Mouse (Mus musculus) leukemia stem cell, adult 10-12 weeks (primary cell): ENCODE data around the gene Pced1a. TPM values are rescaled to one million over a fixed set of nuclear protein-coding genes. Genes with fewer than 3 reads are reported as not detected.

Experiments
- polyA plus RNA-seq: library from polyadenylated mRNA; stranded (reverse); fragments of >175 nt; gene quantifications from 2 replicates; pipeline ENCODE4 v1.2.3, GENCODE M21; 2012; ENCODE audit warnings: low replicate concordance

Gene Pced1a
- 6.0 and 7.3 TPM in 2 replicates for polyA plus RNA-seq

DNA sequence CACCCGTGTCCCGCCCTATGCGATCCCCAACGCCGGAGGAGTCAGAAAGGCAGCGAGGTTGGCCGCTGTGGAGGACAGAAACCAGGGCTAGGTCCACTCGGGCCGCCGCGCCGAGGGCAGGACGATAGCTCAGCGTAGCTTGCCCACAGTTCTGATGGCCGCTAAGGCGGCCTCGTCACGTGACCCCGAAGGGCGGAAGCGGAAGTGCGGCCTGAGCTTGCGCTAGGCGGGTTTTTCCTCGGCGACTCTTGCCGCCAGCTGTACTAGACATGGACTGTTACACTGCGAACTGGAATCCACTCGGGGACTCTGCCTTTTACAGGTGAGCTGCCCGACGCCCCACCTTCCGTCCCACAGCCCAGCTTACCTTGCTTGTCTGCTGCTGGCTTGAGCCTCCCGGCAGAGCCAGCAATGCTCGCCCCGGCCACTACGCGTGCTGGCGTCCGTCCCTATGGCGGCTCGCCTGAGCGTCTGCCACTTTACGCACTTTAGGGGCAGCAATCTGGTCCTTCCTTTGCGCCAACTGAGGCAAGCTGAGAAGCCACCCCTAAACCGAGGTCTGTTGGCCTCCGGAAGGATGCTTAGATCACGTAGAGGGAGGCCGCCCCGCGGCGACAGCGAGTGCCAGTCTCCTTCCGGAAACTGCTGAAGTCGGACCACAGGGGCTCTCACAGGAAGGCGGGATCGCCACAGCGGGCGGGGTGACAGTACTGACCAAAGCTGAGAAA, at the start of gene Pced1a, which contains the start of gene Vps16:
Gene Pced1a, minus strand, starts transcription at position 576 of the 728 bp plus-strand sequence.
Gene Vps16, plus strand, starts transcription at position 214 of the 728 bp plus-strand sequence.

DNA sequence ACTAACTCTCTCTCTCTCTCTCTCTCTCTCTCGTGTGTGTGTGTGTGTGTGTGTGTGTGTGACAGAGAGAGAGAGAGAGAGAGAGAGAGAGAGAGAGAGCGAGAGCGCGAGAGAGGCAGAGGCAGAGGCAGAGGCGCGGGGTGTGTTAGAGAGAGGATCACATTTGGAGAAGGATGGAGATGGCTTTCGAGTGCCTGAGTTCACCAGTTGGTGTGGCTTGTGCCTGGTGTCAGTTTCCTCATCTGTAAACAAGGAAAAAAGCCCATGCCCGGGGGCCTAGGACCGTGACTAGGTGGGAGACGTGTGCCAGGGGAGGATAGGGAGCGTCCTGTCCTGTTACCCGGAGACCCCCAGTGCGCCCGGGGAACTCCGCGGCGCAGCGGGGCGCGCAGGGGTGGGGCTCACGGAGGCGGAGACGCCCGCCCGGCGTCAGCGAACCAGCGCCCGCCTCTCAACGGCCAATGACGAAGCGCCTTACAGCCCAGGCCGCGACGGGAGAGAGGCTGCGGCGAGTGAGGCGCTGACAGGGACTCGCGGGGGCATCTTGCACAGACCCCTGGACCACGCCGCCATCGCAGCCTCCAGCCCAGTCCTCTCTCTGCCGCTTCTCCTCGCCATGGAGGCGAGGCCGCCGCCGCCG, 25.4 kb upstream of the Pced1a start, which contains the start of gene Ptpra:
Gene Ptpra, plus strand, starts transcription at position 485 of the 640 bp plus-strand sequence.

DNA sequence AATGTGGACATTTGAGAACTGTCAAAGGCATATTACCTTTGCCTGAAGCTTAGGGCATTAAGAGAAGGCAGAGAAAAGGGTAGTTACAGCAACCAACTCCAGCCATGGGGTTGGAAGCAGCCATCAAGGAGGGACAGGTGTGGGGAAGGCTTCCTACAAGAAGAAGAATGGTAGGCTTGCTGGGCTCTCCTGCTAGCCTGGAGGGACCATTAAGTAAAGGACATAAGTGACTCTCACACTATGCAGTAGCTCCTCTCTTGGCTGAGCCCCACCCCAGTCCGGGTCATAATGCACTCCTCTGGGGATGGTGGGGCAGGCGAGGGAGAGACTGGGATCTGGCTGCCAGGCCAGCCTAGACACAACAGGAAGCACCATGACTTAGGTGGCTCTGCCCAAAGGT, 18.3 kb downstream of the Pced1a start, which contains the start of gene Tmem239:
Gene Tmem239, plus strand, starts transcription at position 301 of the 400 bp plus-strand sequence.

DNA sequence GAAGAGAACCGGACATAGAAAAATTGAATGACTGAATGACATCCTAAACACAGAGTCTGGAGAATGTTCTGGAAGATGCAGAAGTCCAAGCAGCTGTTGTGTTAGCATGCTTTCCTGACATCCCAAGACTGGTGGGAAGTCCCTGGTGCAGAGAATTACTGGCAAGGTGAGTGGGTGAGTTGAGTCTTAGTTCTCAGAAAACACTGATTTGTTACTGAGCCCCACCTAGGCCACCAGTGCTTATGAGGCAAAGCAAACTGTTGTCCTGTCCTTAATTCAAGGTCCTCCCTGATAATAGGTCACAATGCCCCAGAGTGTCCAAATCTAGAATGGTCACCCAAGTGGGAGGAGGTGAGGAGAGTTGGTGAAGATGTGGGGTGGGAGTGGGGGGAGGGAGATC, 19.6 kb downstream of the Pced1a start, which contains the start of the genes Gm28372 and 1700020A23Rik:
Gene Gm28372, plus strand, starts transcription at position 301 of the 400 bp plus-strand sequence.
Gene 1700020A23Rik, plus strand, starts transcription at position 321 of the 400 bp plus-strand sequence.

DNA sequence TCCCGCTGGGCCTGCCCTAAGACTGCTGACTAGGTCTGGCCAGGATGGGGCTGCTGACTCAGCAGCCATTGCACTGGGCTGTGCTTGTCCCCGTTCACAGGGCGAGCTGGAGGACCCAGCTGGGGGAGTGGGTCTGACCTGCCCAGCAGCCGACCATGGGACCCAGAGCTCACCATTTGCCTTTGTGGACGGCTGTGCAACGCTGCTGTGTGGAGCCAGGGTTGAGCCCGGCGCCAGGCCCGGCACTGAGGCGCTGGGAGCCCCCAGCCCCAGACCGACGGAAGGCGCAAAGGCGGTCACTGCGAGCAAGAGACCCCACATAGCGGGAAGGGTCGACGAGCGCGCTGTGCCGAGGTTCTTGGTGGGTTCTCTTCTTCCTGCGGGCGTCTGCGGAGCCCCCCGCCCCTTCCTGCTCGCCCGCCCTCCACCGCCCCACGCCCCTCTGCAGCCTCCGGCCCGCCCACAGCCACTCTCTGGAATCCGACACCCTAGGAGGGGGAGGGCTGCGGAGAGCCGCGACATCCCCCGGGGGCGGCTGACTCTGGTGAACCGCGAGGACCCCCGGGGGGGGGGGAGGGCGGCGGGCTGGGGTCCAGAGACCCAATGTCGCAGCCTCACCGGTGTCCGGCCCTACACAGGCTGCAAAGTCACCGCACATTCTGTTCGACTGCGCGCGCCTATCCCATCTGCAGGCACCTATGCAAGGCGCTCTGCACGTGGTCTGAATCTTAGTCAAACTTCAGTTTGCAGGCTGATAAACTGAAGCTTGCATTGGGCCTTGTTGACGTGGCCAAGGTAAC, 27.1 kb downstream of the Pced1a start, which contains the start of gene Cpxm1:
Gene Cpxm1, minus strand, starts transcription at position 389 of the 800 bp plus-strand sequence.

Other genes with a start within 250 kb of the Pced1a start
- 553 and 601 TPM in 2 replicates for gene Snrpb, start 245.3 kb downstream of the Pced1a start, polyA plus RNA-seq
- gene Tmc2, start 229.5 kb downstream of the Pced1a start, polyA plus RNA-seq: not detected in 2 replicates
- 42.9 and 177 TPM in 2 replicates for gene Nop56, start 150.3 kb downstream of the Pced1a start, polyA plus RNA-seq
- gene Idh3b, start 140.2 kb downstream of the Pced1a start, polyA plus RNA-seq: 18.5 and 35.0 TPM in 2 replicates
- gene Ebf4, start 129.5 kb downstream of the Pced1a start, polyA plus RNA-seq: 0.12 and 0.20 TPM in 2 replicates
- 0.30 and 0.91 TPM in 2 replicates for gene Cpxm1, start 27.1 kb downstream of the Pced1a start, polyA plus RNA-seq
- not detected in 2 replicates for gene Gm28372, start 19.5 kb downstream of the Pced1a start, polyA plus RNA-seq
- not detected in 2 replicates for gene 1700020A23Rik, start 19.4 kb downstream of the Pced1a start, polyA plus RNA-seq
- not detected in 2 replicates for gene Tmem239, start 18.2 kb downstream of the Pced1a start, polyA plus RNA-seq
- 7.0 and 7.9 TPM in 2 replicates for gene Vps16, start 362 bp downstream of the Pced1a start, polyA plus RNA-seq
- gene Ptpra, start 25.6 kb upstream of the Pced1a start, polyA plus RNA-seq: 9.8 and 19.8 TPM in 2 replicates
- gene Mrps26, start 139.0 kb upstream of the Pced1a start, polyA plus RNA-seq: 88.7 and 188 TPM in 2 replicates
- 0.73 TPM in 1 of 2 replicates, not detected in the other for gene Oxt, start 151.5 kb upstream of the Pced1a start, polyA plus RNA-seq
- not detected in 2 replicates for gene Avp, start 157.9 kb upstream of the Pced1a start, polyA plus RNA-seq
- 0.09 and 1.7 TPM in 2 replicates for gene Fastkd5, start 205.3 kb upstream of the Pced1a start, polyA plus RNA-seq
- gene Ubox5, start 205.3 kb upstream of the Pced1a start, polyA plus RNA-seq: 2.0 and 3.0 TPM in 2 replicates
- 4.3 and 5.1 TPM in 2 replicates for gene Lzts3, start 218.1 kb upstream of the Pced1a start, polyA plus RNA-seq
- gene Ddrgk1, start 240.0 kb upstream of the Pced1a start, polyA plus RNA-seq: 111 and 170 TPM in 2 replicates
- 4.7 and 10.8 TPM in 2 replicates for gene Itpa, start 242.9 kb upstream of the Pced1a start, polyA plus RNA-seq